Mouse (Mus musculus): Measurements from ENCODE around the gene Sap18b.
"Not testable (repeated sequence)": the region's sequence is repeated elsewhere in the genome, so short reads cannot be mapped to it uniquely, and the experiment has no call there.

Gene Sap18b

DNA sequence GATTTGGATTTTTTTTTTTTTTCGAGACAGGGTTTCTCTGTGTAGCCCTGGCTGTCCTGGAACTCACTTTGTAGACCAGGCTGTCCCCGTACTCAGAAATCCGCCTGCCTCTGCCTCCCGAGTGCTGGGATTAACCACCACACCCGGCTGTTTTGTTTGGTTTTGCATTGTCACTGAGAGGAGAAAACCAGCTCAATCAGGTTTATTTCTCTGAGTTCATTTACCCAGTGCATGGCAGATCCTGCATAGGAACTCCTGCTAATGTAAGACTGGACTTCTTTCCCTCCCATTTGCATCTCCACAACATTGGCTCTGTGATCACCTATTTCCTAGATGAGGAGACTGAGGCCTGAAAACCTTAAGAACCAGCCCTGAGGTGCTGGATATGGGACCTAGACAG, 3.0 kb upstream of the Sap18b start:
- DNase-seq (ENCODE audit: low spot score in 2 of 2), result no peak

DNA sequence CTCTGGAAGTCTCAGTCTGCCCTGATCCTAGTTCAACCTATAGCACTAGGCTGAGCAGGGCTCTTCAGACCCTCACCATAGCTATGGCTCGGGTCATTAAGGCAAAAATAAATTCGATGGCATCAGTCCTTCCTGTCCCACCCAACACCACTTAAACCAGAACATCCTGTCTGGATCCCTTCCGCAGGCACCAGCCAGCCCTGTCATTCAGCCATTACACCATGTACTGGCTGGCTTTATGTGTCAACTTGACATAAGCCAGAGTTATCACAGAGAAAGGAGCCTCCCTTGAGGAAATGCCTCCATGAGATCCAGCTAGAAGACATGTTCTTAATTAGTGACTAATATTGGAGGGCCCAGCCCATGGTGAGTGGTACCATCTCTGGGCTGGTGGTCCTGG, 2.4 kb upstream of the Sap18b start:
- DNase-seq (ENCODE audit: low spot score in 2 of 2), result no peak

DNA sequence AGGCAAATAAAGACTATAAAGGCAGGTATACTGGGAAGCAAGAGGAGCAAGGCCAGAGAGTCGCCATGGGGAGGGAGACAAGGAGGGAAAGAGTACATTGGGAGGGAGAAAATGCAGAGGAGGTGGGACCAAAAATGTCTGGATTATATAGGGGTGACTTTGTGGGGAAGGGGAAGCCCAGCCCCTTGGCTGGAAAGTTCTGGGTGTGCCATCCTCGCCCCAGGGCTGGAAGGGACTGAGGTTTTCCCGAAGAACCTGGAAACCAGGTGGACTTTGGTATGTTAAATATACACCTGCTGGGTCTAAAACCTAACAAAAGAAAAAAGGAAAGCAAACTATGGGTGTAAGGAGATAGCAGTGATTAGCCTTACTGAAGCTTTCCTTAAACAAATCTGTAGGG, 5.0 kb downstream of the Sap18b start:
- no peak for DNase-seq (ENCODE audit: low spot score in 2 of 2)

DNA sequence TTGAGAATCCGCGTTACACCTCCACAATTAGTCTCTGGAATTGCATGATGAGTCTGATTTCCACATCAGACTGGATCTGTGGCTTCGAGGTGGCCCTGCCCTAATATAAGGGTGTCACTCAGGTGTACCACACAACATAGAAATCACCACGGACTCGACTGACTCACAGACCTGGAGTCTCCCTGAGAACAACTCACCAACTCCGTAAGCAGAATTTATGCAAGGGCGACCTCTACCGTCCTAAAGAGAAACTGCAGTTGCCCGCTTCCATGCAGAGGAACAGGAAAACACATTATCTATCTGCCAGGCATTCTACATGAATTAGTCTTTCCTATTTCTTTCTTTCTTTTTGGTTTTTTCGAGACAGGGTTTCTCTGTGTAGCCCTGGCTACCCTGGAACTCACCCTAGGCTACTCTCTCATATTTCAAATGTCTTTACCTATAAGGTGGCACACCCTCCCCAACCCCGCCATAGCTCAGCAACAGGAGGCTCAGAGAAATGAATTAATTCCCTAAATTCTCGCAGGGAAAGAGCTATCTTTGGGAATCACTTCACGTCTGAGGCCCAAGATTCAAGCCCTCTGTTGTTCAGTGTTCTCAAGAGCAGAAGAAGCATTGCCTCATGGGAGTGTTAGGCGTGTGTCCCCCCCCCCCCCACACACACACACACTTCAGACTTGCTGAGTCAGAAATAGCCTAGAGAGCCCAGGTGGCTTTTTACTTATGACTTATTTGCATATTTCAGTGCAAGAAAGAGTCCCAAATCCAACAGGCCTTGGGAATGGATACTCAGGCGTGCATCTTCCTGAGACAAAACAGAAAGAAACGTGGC, 7.7 kb downstream of the Sap18b start:
- DNase-seq (ENCODE audit: low spot score in 2 of 2), result peak; percentile 66 to 75

DNA sequence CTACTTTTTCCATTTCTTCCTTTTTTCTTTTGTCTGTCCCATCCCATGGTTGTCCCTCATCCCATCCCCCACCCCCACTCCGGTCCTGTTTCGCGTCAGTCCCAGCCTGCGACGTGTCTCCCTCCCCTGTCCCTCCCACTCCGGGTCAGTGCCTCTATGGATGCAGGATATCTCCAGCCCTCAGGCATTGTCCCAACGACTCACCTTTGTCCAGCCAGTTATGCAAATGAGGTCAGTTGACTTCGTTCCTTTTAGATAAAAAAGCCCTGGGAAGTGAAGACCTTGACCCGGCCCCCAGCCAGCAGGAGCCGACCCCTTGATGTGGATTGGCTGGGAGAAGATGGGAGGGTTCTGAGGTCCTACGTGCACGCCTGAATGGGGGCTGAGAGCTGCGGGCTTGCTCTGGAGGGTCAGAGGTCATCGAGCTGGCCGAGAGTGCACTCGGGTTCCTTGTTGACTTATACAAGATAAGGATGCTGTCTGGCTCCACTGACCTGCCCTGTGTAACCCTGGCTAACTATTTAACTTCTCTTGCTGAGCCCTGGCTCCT, 8.4 kb downstream of the Sap18b start:
- DNase-seq (ENCODE audit: low spot score in 2 of 2), result peak in 1 of 2 experiments; percentile 33

DNA sequence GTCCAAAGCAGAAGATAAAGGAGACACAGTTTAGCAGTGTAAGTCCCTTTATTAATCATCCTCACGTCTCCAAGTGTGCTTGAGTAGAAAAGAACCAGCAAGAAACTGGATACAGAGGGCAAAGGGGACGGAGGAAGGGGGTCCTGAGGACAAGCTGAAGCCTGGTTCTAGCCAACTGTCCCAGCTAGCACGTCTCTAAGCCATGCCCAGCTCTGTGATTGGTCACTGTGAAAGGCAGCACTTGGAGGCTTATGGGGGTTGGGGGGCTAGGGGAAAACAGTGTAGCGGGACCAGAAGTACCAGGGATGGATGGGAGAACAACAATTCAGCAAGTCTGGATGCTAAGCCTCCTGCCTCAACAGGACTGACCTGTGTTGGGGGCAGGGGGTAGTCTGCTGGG, 10.7 kb downstream of the Sap18b start:
- no peak for DNase-seq (ENCODE audit: low spot score in 2 of 2)

DNA sequence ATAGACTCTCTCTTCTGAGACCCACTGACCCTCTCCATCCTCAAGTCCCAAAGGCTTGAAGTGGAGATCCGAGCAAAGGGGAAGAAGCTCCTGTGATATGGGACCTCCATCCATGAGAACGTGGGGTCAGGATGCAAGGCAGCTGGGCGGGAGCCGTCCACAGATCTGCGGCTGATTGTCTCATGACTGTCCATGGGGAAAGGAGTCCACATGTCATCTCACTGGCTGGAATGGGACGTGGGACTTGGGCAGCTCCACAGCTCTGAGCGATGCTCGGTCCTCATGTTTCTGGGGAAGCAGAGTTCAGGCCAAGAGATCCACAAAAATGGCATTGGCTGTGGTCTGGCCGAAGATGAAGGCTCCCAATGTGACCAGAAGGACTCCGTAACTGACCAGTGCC, 12.1 kb downstream of the Sap18b start:
- no peak for DNase-seq (ENCODE audit: low spot score in 2 of 2)

DNA sequence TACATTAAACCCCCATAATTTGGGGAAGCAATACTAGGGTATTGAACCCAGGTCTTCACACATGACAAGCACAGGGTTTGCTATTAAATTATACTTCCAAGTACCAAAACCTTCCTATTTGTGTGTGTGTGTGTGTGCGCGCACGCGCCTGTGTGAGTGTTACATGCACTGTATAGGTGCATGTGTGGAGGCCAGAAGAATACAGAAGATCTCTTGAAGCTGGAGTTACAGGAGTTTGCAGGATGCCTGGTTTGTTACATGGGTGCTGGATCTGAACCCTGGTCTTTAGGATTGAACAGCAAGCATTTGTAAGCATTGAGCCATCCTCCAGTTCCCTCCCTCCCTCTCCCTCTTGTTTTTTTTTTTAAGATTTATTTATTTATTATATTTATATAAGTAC, 14.1 kb downstream of the Sap18b start:
- DNase-seq (ENCODE audit: low spot score in 2 of 2), result no peak

DNA sequence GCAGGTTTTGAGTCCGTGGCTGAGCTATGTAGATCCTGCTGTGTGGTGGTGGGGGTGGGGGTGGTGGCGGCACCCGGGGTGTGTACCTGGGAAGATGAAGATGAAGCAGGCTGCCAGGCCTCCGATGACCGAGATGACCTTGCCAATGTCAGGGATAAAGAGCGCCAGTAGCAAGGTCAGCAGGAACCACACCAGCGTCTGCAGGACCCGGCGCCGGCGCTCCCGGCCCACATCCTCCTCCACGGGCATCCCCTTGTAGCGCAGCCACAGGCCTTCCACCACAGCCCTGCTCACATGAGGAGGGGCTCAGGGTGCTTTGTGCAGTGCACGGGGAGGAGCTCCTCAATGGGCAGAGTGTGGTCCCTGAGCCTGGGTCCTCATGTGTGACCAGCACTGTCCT, 16.3 kb downstream of the Sap18b start:
- DNase-seq (ENCODE audit: low spot score in 2 of 2), result no peak

DNA sequence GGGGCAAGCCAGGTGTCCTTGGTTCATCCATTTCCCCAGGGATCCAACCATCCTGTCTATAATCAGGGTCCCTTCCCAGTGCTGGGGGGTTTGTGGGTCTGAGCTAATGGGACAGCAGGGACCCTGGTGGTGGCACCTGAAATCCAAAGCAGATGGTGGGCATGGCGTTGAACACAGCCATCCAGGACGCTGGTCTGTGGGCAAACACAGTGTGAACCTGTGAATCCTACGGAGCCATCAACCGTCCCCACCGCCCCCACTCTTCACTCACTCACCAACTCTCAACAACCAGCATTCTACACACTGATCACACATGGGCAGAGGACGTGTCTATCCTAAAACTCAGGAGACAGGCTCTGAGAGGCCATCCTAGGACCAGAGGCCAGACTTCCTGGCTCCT, 18.8 kb downstream of the Sap18b start:
- DNase-seq (ENCODE audit: low spot score in 2 of 2), result no peak

DNA sequence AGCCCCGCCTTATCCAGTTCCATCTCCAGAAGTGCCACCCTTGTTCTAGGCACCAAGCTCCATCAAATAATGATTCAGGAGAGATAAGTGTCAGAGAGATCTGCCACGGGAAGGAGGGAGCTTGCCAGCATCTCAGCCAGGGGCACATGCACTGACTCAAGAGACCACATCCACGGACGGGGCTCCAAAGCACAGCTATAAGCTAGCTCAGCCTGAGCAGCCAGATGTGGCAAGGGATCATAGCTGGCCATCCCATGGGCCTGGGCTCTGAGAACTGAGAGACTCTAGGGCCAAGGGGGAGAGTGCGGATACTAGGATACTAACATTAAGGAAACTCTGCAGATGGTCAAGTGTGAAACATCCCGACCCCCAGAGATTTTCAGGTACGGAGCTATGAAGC, 19.9 kb downstream of the Sap18b start:
- no peak for DNase-seq (ENCODE audit: low spot score in 2 of 2)

DNA sequence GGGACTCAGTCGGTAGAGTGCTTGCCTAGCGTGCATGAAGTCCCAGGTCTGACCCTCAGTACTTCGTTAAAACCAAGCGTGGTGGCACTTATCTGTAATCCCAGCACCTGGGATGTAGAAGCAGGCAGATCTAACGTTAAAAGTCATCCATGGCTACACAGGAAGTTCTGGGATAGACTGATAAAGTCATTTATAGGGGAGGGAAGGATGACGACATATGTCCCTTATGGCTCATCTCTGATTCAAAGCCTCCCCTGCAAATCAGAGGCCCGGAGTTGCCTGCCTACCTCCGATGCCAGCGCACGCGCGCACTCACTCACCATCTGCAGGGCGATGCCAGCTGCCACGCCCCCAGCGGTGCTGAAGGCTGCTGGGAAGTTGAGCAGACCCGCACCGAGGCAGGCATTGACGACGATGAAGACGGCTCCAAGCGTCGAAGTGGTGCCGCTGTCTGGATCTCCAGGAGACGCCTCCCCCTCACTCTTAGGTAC, 23.0 kb downstream of the Sap18b start:
- no peak for DNase-seq (ENCODE audit: low spot score in 2 of 2)

DNA sequence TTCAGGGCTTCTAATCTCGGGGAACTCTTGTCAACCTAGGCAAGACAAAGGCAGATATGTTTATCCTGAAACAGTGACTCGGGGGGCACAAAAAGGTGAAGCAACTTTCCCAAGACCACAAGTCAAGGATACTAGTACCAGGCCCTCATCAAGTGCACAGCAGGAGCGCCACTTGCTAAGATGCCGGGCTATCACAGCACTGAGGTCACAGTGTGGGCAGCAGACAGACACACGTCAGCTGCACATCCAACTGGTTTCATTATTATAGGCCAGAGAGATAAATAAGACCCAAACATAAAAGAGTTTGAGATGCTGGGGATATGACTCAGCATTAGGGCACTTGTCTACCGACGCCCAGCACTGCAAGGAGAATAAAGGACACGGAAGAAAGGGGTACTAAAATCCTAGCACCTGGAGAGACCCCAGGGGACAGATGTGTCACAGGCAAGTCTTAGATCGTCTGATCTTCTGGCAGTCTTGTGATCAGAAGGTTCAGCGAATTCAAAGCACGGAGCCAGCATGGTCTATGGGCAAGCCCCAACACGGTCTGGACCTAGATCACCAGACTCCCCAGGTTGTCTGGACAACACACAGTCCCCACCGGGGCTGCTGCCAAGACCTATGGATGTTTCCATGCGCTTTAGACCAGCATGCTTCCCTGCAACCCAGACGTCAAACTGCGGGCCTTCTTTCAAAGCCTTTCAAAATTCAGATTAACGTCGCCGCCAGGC, 23.8 kb downstream of the Sap18b start:
- DNase-seq (ENCODE audit: low spot score in 2 of 2), result no peak

DNA sequence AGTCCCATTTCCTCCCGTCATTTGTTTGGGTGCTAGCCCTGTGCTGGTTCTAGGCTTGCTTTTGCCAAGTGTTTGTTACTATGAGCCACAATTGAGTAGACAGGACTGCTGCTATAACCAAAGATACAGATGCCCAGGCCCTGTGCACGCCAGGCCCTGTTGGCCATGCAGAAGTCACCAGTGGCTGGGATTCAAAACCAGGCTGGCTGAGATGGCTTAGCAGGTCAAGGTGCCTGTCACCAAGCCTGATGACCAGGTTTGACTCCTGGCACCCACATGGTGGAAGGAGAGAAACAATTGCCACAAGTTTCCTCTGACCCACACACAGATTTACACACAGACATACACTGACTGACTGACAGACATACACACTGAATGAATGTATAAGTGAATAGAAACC, 25.2 kb downstream of the Sap18b start:
- DNase-seq (ENCODE audit: low spot score in 2 of 2), result no peak

DNA sequence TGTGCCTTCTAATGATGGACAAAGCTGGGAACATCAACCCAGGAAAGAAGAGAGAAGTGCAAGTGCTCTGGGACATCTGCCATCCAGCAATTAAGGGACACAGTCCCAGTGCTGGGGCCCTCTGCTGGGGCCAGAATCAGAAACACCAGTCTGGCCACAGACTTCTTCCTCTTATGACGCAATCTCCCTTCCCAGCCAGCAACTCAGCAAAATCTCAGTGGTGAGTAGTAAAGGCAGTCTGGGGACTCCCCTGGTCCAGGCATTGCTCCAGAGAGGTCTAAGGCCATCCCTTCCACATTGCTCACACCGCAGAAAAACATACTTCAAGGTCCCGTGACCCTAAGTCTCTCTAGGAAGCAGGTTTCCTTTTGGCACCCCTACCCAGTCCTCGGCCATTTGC, 27.1 kb downstream of the Sap18b start:
- peak in 1 of 2 experiments; percentile 41 for DNase-seq (ENCODE audit: low spot score in 2 of 2)

DNA sequence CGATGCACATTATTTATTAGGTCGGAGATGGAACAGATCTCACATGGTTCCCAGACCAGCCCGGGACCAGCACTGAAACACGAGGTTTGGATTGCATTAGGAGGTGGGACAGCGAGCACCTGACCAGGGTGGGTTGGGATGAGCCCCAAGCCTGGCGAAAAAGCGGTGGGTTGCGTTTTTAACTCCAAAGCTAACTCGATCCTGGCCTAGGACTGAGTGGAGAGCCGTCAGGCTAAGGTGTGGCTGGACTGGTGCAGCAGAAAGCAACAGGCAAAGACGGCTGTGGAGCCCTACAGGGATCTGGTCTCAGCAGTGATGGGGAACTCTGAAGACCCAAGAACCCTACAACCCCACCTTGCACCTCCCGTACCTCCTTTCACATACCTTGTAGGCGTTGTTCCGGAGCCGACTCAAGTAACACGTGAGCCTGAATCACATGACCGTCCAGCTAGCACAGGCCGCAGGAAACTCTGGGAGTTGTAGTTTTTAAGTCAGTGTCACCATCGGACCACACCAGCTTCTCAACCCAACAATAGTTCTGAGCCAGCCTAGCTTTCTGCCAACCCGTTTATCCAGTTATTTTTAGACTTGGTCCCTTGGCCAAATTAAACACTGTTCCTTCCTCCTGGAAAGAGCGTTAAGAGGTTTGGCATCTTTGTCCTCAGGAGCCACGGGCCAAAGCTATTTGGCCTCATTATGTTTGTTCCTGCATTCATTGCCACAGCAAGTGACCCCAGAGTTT, 28.1 kb downstream of the Sap18b start, which contains the start of gene Slc38a7:
Slc38a7 (minus strand) TSS at position 438 of the 742 bp plus-strand sequence.
- peak; percentile 61 to 62 for DNase-seq (ENCODE audit: low spot score in 2 of 2)

DNA sequence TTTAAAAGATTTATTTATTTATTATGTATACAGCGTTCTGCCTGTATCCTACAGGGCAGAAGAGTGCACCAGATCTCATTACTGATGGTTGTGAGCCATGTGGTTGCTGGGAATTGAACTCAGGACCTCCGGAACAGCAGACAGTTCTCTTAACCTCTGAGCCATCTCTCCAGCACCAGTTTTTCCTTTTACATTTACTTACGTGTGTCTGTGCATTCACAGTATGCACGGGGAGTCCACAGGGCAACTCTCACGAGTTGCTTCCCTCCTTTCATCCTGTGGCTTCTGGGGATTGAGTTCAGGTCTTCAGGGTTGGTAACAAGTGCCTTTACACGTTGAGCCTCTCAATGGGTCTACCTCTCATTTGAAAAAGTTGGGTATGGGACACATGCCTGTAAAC, 29.0 kb downstream of the Sap18b start:
- DNase-seq (ENCODE audit: low spot score in 2 of 2), result no peak

DNA sequence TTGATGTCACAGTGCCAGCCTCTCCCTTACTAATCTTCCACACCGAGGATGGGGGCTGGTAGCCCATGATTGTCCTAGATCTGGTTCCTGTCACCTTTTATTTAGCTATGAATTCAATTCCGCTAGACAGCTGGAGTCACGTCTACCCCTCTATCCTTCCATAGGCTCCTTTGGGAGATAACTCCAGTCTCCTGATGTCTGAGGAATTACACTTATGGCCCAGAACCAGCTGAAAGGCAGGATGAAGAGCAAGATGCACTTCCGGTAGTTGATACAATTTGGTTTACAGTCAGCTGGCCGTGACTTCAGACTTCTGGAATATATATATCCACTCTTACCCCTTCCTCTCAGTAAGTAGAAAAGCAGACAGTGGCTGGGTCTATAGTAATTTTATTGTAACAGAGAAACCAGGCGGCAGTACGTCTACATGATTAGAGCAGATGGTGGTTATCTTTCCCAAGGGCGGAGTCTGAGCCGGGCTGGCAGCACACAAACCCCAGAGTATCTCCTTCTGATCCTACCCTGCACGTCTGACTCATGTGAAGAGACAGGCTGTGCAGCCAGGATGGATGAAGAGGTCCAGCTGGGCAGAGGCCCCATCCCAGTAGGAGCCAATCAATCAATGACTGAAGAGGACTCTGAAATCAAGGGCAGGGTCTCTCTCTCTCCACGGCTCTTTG, 38.8 kb downstream of the Sap18b start:
- DNase-seq (ENCODE audit: low spot score in 2 of 2), result not testable (repeated sequence)

DNA sequence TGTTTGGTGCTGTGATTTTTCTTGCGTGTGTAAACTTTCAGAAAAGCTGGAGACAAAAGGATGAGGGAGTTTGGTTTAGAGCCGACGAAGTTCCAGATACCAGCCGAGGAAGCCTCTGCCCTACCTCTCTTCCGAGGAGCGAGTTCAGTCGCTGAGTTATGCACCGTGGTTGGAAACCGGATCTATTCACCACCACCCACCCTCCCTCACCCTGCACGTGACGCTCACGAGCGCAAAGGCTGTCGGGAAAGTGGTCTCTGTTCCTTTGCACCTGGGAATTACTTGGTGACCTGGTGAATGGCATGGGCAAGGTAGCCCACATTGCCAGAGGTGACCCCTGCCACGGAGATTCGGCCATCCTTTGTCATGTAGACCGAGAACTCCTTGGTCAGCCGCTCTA, 39.7 kb downstream of the Sap18b start:
- not testable (repeated sequence) for DNase-seq (ENCODE audit: low spot score in 2 of 2)

DNA sequence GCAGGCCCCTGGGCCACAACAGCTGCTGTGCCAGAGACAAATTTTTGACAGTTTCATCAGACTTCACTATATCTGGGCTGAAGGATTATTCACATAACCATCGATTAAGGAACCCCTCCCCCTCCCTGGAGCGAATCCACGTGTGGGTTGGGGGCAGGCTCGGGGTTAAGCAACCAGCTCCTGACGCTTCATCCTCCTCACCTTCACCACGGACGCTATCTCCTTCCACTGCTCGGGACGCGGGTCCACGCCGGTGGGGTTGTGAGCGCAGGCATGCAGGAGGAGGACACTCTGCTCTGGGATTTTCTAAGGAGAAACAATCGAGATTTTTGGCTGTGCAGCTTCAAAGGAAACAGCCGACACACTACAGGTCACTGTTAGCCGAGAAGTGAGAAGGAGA, 46.5 kb downstream of the Sap18b start:
- no peak for DNase-seq (ENCODE audit: low spot score in 2 of 2)

DNA sequence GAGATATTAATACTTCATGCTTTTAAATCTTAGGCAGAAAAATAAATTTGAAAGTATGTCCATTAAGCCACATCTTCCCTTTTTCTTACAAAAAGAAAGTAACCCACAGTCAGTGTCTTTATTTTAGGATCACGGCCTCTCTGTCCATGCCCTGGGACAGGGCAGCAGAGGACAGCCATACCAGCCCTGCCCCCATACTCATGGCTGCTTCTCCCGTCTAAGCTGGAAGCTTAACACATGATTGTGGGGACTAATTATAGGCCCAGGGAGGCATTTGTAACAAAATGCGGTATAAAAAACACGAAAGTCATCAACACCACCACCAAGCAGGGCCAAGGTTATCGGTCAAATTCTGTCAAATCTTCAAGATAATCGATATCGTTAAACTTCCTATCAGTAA, 50.1 kb downstream of the Sap18b start:
- DNase-seq (ENCODE audit: low spot score in 2 of 2), result no peak

Data from urinary bladder, adult 18-20 months (tissue).